Comparison of ENCODE assay signal across 8 mouse cellular contexts in the genomic region with DNA sequence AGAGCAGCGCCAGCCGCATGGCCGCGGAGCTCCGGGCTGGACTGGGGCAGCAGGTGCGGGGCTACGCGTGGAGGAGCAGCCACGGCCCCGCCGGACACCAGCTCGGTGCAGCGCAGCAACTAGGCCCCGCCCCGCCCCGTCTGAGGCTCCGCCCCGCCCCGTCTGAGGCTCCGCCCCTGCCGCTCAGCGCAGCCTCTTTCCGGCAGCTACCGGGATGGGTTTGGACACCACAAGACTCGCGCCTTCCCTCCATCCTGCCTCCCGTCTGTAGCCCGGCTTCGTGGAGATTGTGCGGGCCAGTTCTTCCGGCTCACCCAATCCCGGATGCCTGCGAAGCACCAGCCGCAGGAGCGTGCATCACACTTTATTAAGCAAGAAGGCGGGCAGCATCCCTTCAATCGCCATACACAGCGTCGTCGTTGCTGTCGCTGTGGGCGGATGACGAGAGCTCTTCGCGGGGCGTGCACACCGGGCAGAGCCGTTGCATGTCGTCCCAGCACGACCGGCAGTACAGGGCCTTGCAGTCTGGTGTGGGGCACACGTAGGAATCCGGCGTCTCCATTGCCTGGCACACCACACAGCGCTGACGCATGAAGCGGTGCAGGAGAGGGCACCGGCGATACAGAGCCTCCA. TPM values are rescaled to one million over a fixed set of nuclear protein-coding genes. Genes with fewer than 3 reads are reported as not detected.
DNase-seq lines count a peak whose midpoint lies in the region; ATAC-seq lines count a peak whose summit lies in the region.

Gene Adam15, minus strand, starts transcription at position 128 of the 633 bp plus-strand sequence.

- 1% methylated on average over 56 of the region's 59 CpGs for WGBS in hindbrain, embryonic 12.5 days

- peaks cover 39% of the 10 kb centered on the region for H3K27me3 ChIP-seq in hindbrain, embryonic 12.5 days

- peak within 1 kb of the TSS; percentile 94 for H3K4me2 ChIP-seq in hindbrain, embryonic 12.5 days (replicated peaks)

- peaks cover 15% of the 10 kb centered on the region for H3K4me1 ChIP-seq in hindbrain, embryonic 12.5 days

- H3K9ac ChIP-seq in hindbrain, embryonic 12.5 days = peak within 1 kb of the TSS; percentile 64

- peak; percentile 91 for DNase-seq in NIH3T3 (ENCODE audit: low read depth)
- DNase-seq in cerebellum, postnatal 10 days = peak; percentile 97 to 98
- DNase-seq in frontal cortex, postnatal 14 days (ENCODE audit: low spot score in 2 of 2) = peak; percentile 78 to 89
- peak; percentile 87 to 91 for DNase-seq in layer of hippocampus, postnatal 14 days (ENCODE audit: low spot score in 2 of 2)
- DNase-seq in lung, postnatal 10 days = peak; percentile 94
- DNase-seq in ovary, postnatal 14 days (ENCODE audit: low spot score) = peak; percentile 83
- peak; percentile 67 to 82 for DNase-seq in thymus, postnatal 10 days (ENCODE audit: low spot score in 2 of 2)

- peak within 1 kb of the TSS; percentile 78 for H3K27ac ChIP-seq in hindbrain, embryonic 12.5 days

- no peaks in the 10 kb centered on the region for H3K9me3 ChIP-seq in hindbrain, embryonic 12.5 days (replicated peaks)

- peak within 1 kb of the TSS; percentile 60 for H3K4me3 ChIP-seq in hindbrain, embryonic 12.5 days

- H3K36me3 ChIP-seq in hindbrain, embryonic 12.5 days = 0 out of 2 replicates have a peak, but pooled peaks cover 7% of the 10 kb centered on the region

- ATAC-seq in hindbrain, embryonic 12.5 days (ENCODE audit: low FRiP score) = peak; percentile 93

RNA-seq across cellular contexts. Expression of gene Adam15, which starts in this region (rescaled TPM):
- polyA plus RNA-seq in hindbrain, embryonic 12.5 days (2016; fragmentation: Nextera tagmentation; extraction: Ambion mirVana) = 40.3 and 41.9 TPM in 2 replicates
- 100 to 1,000 TPM; 114 to 115 TPM for total RNA-seq in layer of hippocampus, postnatal 14 days (2021)

Comparison
In these comparisons a context has a peak if more than half of its experiments do, and no peak if none do; other contexts are left out.
1. Peak in every context shown above with its lines: DNase-seq, ATAC-seq, H3K4me3 ChIP-seq and H3K27ac ChIP-seq.